Mouse (Mus musculus): ENCODE results near the gene Hdac2. TPM values are rescaled to one million over a fixed set of nuclear protein-coding genes. Genes with fewer than 3 reads are reported as not detected.

Hdac2 gene
- total and polyA plus RNA-seq, 3 experiments = 52.1 to 183 (median 166) TPM

- no peaks in the 10 kb centered on the region for H3K79me2 ChIP-seq (replicated peaks; ENCODE audit: control insufficient read depth, extremely low read depth, insufficient read depth, poor library complexity, severe bottlenecking)
- H3K36me3 ChIP-seq (replicated peaks in 1 of 2; ENCODE audit: control insufficient read depth in 1 of 2, insufficient read depth in 1 of 2, low read length in 1 of 2) = no peaks in the 10 kb centered on the region
- no peak overlapping the region for H3K4me3 ChIP-seq (replicated peaks in 1 of 3; ENCODE audit: low read depth in 2 of 3, low read length in 2 of 3, poor library complexity in 1 of 3)
- H3K9ac ChIP-seq (ENCODE audit: insufficient read depth, low read depth) = no peak overlapping the region
- no peaks in the 10 kb centered on the region for H3K27me3 ChIP-seq (replicated peaks)
- in situ Hi-C loops (cut with MboI; ENCODE audit: low pct_ligation_motif_present, low pct_unique_long_range_greater_than_20kb, low sequenced_read_pairs) (loop anchor here (25.0 kb wide), 1 partner anchor 1838 kb away; no protein-coding TSS in a partner anchor), dilution Hi-C loops (cut with MboI; ENCODE audit: extremely low pct_ligation_motif_present, extremely low pct_unique_long_range_greater_than_20kb, low sequenced_read_pairs) (no loop called here)
- no peaks in the 10 kb centered on the region for H3K9me3 ChIP-seq (replicated peaks; ENCODE audit: low read length)
- peaks cover 0 to 3% of the 10 kb centered on the region in 2 experiments; a peak in 1 of 4 replicates for H3K4me1 ChIP-seq (ENCODE audit: control insufficient read depth in 1 of 2, insufficient read depth in 2 of 2)
- H3K27ac ChIP-seq (ENCODE audit: insufficient read depth, low read depth) = no peak overlapping the region
- no peak overlapping the region for H3K4me2 ChIP-seq (ENCODE audit: insufficient read depth, low read depth, poor library complexity, severe bottlenecking)
- DNase-seq (ENCODE audit: extremely low read depth) = no peak
- TF ChIP-seq SMC3 (IDR thresholded peaks at IDR 0.05; ENCODE audit: low read depth, low read length) (no peak), ZC3H11A (IDR thresholded peaks at IDR 0.05; ENCODE audit: low read depth, low read length) (no peak), BHLHE40 (IDR thresholded peaks at IDR 0.05; ENCODE audit: low read depth, low read length) (no peak), UBTF (IDR thresholded peaks at IDR 0.05; ENCODE audit: low read depth, low read length) (no peak)
Measured at GRCm38 (mm10) chr10:37024301-37024700, 50.0 kb downstream of the Hdac2 start.

DNA sequence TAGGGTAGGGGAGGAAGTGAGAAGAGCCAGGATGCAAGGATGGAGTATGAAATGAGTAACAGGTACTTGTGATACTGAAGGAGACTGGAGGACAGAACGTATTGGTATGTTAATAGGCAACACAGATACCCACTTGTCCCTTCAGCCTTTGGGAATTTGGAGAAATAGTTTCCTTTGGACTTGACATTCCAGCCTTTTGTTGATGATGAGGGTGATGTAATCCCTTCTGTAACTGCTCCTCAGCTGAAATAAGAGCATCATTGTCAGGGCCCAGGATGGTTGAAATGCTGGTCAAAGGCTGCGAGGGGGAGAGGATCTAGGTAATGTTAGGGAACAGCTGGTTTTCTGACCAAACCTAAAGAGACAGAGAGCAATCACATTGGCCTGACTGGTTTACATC lies 54.3 kb downstream of the Hdac2 start:
- no peak for DNase-seq (ENCODE audit: extremely low read depth)
- no peaks in the 10 kb centered on the region for H3K27me3 ChIP-seq (replicated peaks)
- dilution Hi-C loops (cut with MboI; ENCODE audit: extremely low pct_ligation_motif_present, extremely low pct_unique_long_range_greater_than_20kb, low sequenced_read_pairs) (no loop called here), in situ Hi-C loops (cut with MboI; ENCODE audit: low pct_ligation_motif_present, low pct_unique_long_range_greater_than_20kb, low sequenced_read_pairs) (no loop called here)
- H3K9ac ChIP-seq (ENCODE audit: insufficient read depth, low read depth) = no peak overlapping the region
- TF ChIP-seq RAD21 (IDR thresholded peaks at IDR 0.05; ENCODE audit: low read depth, low read length) (no peak), ELF1 (IDR thresholded peaks at IDR 0.05; ENCODE audit: low read depth, low read length) (no peak), CHD1 (IDR thresholded peaks at IDR 0.05; ENCODE audit: low read depth, low read length) (no peak), NRF1 (IDR thresholded peaks at IDR 0.05; ENCODE audit: low read depth, low read length) (no peak), NELFE (IDR thresholded peaks at IDR 0.05; ENCODE audit: low read depth, low read length) (no peak), TBP (conservative IDR thresholded peaks at IDR 0.05; ENCODE audit: low read depth, low read length) (no peak)
- peaks cover 3 to 7% of the 10 kb centered on the region in 2 experiments; a peak in 2 of 4 replicates for H3K4me1 ChIP-seq (ENCODE audit: control insufficient read depth in 1 of 2, insufficient read depth in 2 of 2)
- H3K9me3 ChIP-seq (replicated peaks; ENCODE audit: low read length) = no peaks in the 10 kb centered on the region
- H3K27ac ChIP-seq (ENCODE audit: insufficient read depth, low read depth) = no peak overlapping the region
- no peaks in the 10 kb centered on the region for H3K79me2 ChIP-seq (replicated peaks; ENCODE audit: control insufficient read depth, extremely low read depth, insufficient read depth, poor library complexity, severe bottlenecking)
- no peak overlapping the region for H3K4me3 ChIP-seq (replicated peaks in 1 of 3; ENCODE audit: low read depth in 2 of 3, low read length in 2 of 3, poor library complexity in 1 of 3)
- no peaks in the 10 kb centered on the region for H3K36me3 ChIP-seq (replicated peaks in 1 of 2; ENCODE audit: control insufficient read depth in 1 of 2, insufficient read depth in 1 of 2, low read length in 1 of 2)
- no peak overlapping the region for H3K4me2 ChIP-seq (ENCODE audit: insufficient read depth, low read depth, poor library complexity, severe bottlenecking)

DNA sequence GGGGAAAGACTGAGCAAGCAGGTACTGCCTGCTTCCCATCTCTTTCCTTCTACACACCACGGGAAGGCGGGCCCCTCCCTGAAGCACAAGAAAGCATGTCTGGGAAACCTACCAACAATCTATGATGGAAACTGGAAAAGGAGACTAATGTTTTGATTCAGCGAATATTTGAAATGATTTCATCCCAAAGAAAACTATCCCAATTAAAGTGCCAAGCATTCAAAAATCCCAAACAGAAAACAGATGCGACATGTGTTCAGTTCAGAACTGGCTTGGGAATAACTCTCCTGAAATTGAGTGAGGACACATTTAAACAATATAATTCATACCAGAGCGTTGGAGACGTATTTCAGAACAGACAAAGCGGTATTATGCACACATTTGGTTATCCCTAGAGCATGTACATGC lies 60.8 kb downstream of the Hdac2 start:
- in situ Hi-C loops (cut with MboI; ENCODE audit: low pct_ligation_motif_present, low pct_unique_long_range_greater_than_20kb, low sequenced_read_pairs) = no loop called here
- no peak overlapping the region for H3K27ac ChIP-seq (ENCODE audit: insufficient read depth, low read depth)
- peaks cover 3 to 7% of the 10 kb centered on the region in 2 experiments; a peak in 2 of 4 replicates for H3K4me1 ChIP-seq (ENCODE audit: control insufficient read depth in 1 of 2, insufficient read depth in 2 of 2)
- dilution Hi-C loops (cut with MboI; ENCODE audit: extremely low pct_ligation_motif_present, extremely low pct_unique_long_range_greater_than_20kb, low sequenced_read_pairs) = no loop called here
- H3K27me3 ChIP-seq (replicated peaks) = no peaks in the 10 kb centered on the region
- H3K9me3 ChIP-seq (replicated peaks; ENCODE audit: low read length) = no peaks in the 10 kb centered on the region
- no peak overlapping the region for H3K4me2 ChIP-seq (ENCODE audit: insufficient read depth, low read depth, poor library complexity, severe bottlenecking)
- DNase-seq (ENCODE audit: extremely low read depth) = no peak
- no peak for TF ChIP-seq ZKSCAN1 (IDR thresholded peaks at IDR 0.05; ENCODE audit: borderline replicate concordance, low read depth, low read length)
- no peak for TF ChIP-seq PAX5 (IDR thresholded peaks at IDR 0.05; ENCODE audit: low read length)
- TF ChIP-seq MAX (IDR thresholded peaks at IDR 0.05; ENCODE audit: low read length) = no peak
- TF ChIP-seq MXI1 (IDR thresholded peaks at IDR 0.05; ENCODE audit: low read depth, low read length) = no peak
- TF ChIP-seq POLR2A (IDR thresholded peaks at IDR 0.05; ENCODE audit: low read depth, low read length) = no peak
- TF ChIP-seq JUND (conservative IDR thresholded peaks at IDR 0.05; ENCODE audit: low read depth, low read length) = no peak
- no peak for TF ChIP-seq RAD21 (IDR thresholded peaks at IDR 0.05; ENCODE audit: low read depth, low read length)
- TF ChIP-seq MAFK (IDR thresholded peaks at IDR 0.05; ENCODE audit: insufficient replicate concordance, low read length) = no peak
- H3K36me3 ChIP-seq (replicated peaks in 1 of 2; ENCODE audit: control insufficient read depth in 1 of 2, insufficient read depth in 1 of 2, low read length in 1 of 2) = no peaks in the 10 kb centered on the region
- no peaks in the 10 kb centered on the region for H3K79me2 ChIP-seq (replicated peaks; ENCODE audit: control insufficient read depth, extremely low read depth, insufficient read depth, poor library complexity, severe bottlenecking)
- H3K9ac ChIP-seq (ENCODE audit: insufficient read depth, low read depth) = no peak overlapping the region
- no peak overlapping the region for H3K4me3 ChIP-seq (replicated peaks in 1 of 3; ENCODE audit: low read depth in 2 of 3, low read length in 2 of 3, poor library complexity in 1 of 3)

All from CH12.LX (cell line).